Mouse (Mus musculus) hindbrain, embryonic 13.5 days (tissue): Measurements from ENCODE around the gene Onecut1. TPM values are rescaled to one million over a fixed set of nuclear protein-coding genes. Genes with fewer than 3 reads are reported as not detected.

Source experiments
- ATAC-seq: fragments of 200-750 bp; cut with Nextera tagmentation; 2 replicates; pipeline ENCODE4 v1.8.0; 2017; ENCODE audit warnings: moderate TSS enrichment; ENCODE audit not compliant: low FRiP score
- H3K27ac ChIP-seq: fragments of 300-500 bp; sonication (generic); 2 replicates; pipeline ENCODE4 v1.5.1; 2015; ENCODE audit warnings: inconsistent platforms, mild to moderate bottlenecking, moderate library complexity
- H3K27me3 ChIP-seq: fragments of 300-500 bp; sonication (generic); 2 replicates; pipeline ENCODE4 v1.6.1; 2015; ENCODE audit warnings: mild to moderate bottlenecking, inconsistent platforms
- H3K36me3 ChIP-seq: fragments of 300-500 bp; sonication (generic); 2 replicates; pipeline ENCODE4 v1.6.1; 2015; ENCODE audit warnings: mild to moderate bottlenecking, inconsistent platforms
- H3K4me1 ChIP-seq: fragments of 300-500 bp; sonication (generic); replicated peaks from 2 replicates; pipeline ENCODE4 v1.6.1; 2015; ENCODE audit warnings: inconsistent platforms
- H3K4me2 ChIP-seq: fragments of 300-500 bp; sonication (generic); 2 replicates; pipeline ENCODE4 v1.6.1; 2015; ENCODE audit warnings: inconsistent platforms, mild to moderate bottlenecking, moderate library complexity
- H3K4me3 ChIP-seq: fragments of 300-500 bp; sonication (generic); 2 replicates; pipeline ENCODE4 v1.5.1; 2015; ENCODE audit warnings: mild to moderate bottlenecking, inconsistent platforms
- H3K9ac ChIP-seq: fragments of 300-500 bp; sonication (generic); 2 replicates; pipeline ENCODE4 v1.6.1; 2015; ENCODE audit warnings: mild to moderate bottlenecking, inconsistent platforms
- H3K9me3 ChIP-seq: fragments of 300-500 bp; sonication (generic); 2 replicates; pipeline ENCODE4 v1.6.1; 2016; ENCODE audit warnings: inconsistent platforms
- WGBS: fragments of 180-500 bp; shearing (Covaris S2); methylation state at CpG from one replicate; pipeline ENCODE4 v1.1.7; 2015; 5-methylcytosine and 5-hydroxymethylcytosine counted together
- polyA plus RNA-seq: library from polyadenylated mRNA; unstranded; fragments of >200 nt; fragmentation: Nextera tagmentation; extraction: Ambion mirVana; gene quantifications from 2 replicates; pipeline ENCODE4 v1.2.1, GENCODE M21; 2015

The Onecut1 gene
- polyA plus RNA-seq, 1 experiment from 2014 or later: 5.5 TPM

GRCm38 (mm10) chr9:74923291-74923977, 61.7 kb downstream of the Onecut1 start:
- WGBS: 85% methylated on average over 6 of the region's 6 CpGs
- Histone ChIP-seq H3K4me2 (no peak overlapping the region), H3K4me3 (no peak overlapping the region), H3K27me3 (no peaks in the 10 kb centered on the region), H3K9me3 (no peaks in the 10 kb centered on the region), H3K9ac (no peak overlapping the region), H3K4me1 (peaks cover 20% of the 10 kb centered on the region), H3K27ac (no peak overlapping the region), H3K36me3 (no peaks in the 10 kb centered on the region)
- no peak for ATAC-seq

DNA sequence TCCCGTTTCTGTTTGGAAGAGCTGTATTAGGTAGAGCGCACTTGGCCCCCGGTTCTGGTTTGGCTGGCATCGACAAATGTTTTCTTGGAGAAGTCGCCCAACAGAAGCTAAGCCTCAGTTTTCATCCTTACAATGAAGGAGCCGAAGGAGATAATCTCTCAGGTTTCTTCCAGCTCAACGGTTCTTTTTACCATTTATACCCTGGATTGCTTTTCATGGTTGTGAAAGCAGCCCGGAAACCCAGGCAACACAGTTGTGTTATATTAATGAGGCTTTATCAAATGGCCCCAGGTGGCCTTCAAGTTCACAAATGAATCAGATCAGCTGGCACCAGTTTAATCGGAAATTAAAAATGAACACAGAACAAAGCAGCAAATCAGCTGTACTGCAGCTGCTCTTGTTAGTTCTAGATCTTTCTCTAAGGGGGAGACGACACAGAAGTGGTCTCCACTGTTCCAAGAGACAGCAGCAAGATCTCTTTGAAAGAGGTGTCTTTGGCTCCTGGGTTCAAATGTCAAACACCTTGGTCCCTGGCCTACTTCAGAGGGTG, 63.6 kb downstream of the Onecut1 start:
- no peak overlapping the region for H3K4me3 ChIP-seq
- ATAC-seq: peak; percentile 53
- no peaks in the 10 kb centered on the region for H3K9me3 ChIP-seq
- peaks cover 20% of the 10 kb centered on the region for H3K4me1 ChIP-seq
- WGBS: 25% methylated on average over 10 of the region's 10 CpGs
- no peaks in the 10 kb centered on the region for H3K27me3 ChIP-seq
- no peaks in the 10 kb centered on the region for H3K36me3 ChIP-seq
- H3K27ac ChIP-seq: peak overlapping the region; percentile 77
- H3K4me2 ChIP-seq: no peak overlapping the region
- no peak overlapping the region for H3K9ac ChIP-seq

DNA sequence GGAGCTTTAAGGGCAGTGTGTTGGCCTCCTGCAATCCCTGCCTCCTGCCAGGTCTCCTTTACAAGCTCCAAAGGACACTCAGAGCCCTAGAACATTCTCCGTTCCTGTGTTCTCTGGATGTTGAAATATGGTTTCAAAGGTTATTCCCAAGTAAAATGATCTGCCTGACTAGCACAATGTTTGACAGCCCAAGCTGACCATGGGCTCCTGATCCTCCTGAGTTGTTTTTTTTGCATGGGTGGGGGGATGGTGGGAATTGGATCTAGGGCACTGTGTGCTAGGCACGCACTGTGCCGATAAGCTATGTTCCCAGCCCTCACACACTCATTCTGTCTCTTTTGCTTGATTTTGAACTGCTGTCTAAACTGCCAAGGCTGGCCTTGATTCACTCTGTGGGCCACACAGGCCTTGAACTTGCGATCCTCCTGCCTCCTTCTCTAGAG, 68.3 kb downstream of the Onecut1 start:
- WGBS: 94% methylated on average over 4 of the region's 4 CpGs
- H3K4me3 ChIP-seq: no peak overlapping the region

GRCm38 (mm10) chr9:74930653-74931052, 68.9 kb downstream of the Onecut1 start:
- ATAC-seq: no peak
- Histone ChIP-seq H3K4me2 (no peak overlapping the region), H3K9ac (no peak overlapping the region), H3K9me3 (no peaks in the 10 kb centered on the region), H3K36me3 (no peaks in the 10 kb centered on the region), H3K4me3 (no peak overlapping the region), H3K4me1 (peaks cover 2% of the 10 kb centered on the region), H3K27me3 (no peaks in the 10 kb centered on the region), H3K27ac (no peak overlapping the region)
- WGBS: 91% methylated on average over 5 of the region's 5 CpGs

More for the DNA sequence above, 68.3 kb downstream of the Onecut1 start:
- Histone ChIP-seq H3K4me2 (no peak overlapping the region), H3K4me1 (peaks cover 9% of the 10 kb centered on the region), H3K9ac (no peak overlapping the region), H3K9me3 (no peaks in the 10 kb centered on the region), H3K27me3 (no peaks in the 10 kb centered on the region), H3K27ac (no peak overlapping the region), H3K36me3 (no peaks in the 10 kb centered on the region)
- ATAC-seq: no peak

GRCm38 (mm10) chr9:74935289-74935688, 73.6 kb downstream of the Onecut1 start:
- H3K27me3 ChIP-seq: no peaks in the 10 kb centered on the region

GRCm38 (mm10) chr9:74937761-74938160, 76.0 kb downstream of the Onecut1 start:
- ATAC-seq: no peak
- Histone ChIP-seq H3K36me3 (no peaks in the 10 kb centered on the region), H3K4me1 (no peaks in the 10 kb centered on the region), H3K4me2 (no peak overlapping the region), H3K9ac (no peak overlapping the region), H3K27me3 (no peaks in the 10 kb centered on the region), H3K4me3 (no peak overlapping the region), H3K9me3 (no peaks in the 10 kb centered on the region), H3K27ac (no peak overlapping the region)
- WGBS: 94% methylated on average over 3 of the region's 3 CpGs

More at GRCm38 (mm10) chr9:74935289-74935688, 73.6 kb downstream of the Onecut1 start:
- Histone ChIP-seq H3K36me3 (no peaks in the 10 kb centered on the region), H3K27ac (no peak overlapping the region), H3K9me3 (no peaks in the 10 kb centered on the region), H3K4me3 (no peak overlapping the region), H3K4me1 (no peaks in the 10 kb centered on the region), H3K9ac (no peak overlapping the region), H3K4me2 (no peak overlapping the region)
- ATAC-seq: no peak
- WGBS: 89% methylated on average over 3 of the region's 3 CpGs

DNA sequence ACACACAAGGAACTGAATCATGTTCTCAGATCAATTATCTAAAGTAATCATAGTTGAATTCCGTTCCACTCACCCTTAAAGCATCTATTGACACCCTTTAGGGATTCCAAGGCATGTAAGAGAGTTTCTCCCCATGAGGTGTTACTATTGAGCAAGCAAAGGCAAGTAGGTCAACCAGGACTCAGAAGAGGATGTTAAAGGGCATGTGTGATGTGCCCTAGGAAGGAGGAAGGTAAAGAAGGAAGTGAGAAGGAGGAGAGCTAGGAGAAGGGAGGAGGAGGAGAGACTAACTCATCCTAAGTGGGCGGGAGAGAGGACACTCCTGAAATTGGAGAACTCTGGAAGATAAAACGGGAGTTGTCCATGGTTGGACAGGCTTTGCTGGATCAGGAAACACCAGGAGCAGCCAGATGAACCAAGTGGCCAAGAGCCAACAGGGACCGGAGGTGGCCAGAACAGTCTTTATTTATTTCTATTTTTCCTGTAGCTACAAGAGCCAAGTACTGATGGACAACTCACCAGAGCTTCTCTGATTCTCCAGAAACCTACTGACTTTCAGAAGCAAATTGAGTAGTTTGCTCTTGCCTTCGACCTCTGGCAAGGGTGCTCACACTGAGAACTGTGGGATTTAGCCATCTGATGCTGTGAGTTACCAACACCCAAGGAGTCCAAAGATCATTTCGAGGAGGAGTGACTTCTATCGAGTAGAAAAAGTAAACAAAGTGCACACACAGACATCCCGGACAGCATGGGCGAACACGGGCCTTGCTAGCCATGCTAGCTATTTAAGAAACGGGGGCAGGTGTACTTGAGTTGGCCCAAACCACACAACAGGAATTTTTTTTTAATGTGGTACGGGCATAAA, 77.2 kb downstream of the Onecut1 start:
- no peaks in the 10 kb centered on the region for H3K36me3 ChIP-seq
- H3K27me3 ChIP-seq: no peaks in the 10 kb centered on the region
- H3K4me2 ChIP-seq: no peak overlapping the region
- no peaks in the 10 kb centered on the region for H3K9me3 ChIP-seq
- ATAC-seq: no peak
- WGBS: 88% methylated on average over 12 of the region's 12 CpGs
- H3K9ac ChIP-seq: no peak overlapping the region
- no peak overlapping the region for H3K27ac ChIP-seq
- H3K4me3 ChIP-seq: no peak overlapping the region
- H3K4me1 ChIP-seq: no peaks in the 10 kb centered on the region

Other genes with a start within 250 kb of the Onecut1 start
- gene Fam214a, start 91.0 kb downstream of the Onecut1 start, polyA plus RNA-seq: 27.0 and 30.2 TPM in 2 replicates
- gene Arpp19, start 175.7 kb downstream of the Onecut1 start, polyA plus RNA-seq: 247 and 248 TPM in 2 replicates
- 30.0 and 32.6 TPM in 2 replicates for gene Myo5a, start 209.1 kb downstream of the Onecut1 start, polyA plus RNA-seq